Mouse (Mus musculus) hindbrain, embryonic 11.5 days (tissue): ENCODE measurements at regions not wholly inside any gene's neighbourhood (a gene's known extent, or its start where the extent isn't known, plus 50 kb on each side); places are given as distances from the start of the nearest gene placed in this dataset.
A peak's percentile ranks its signal among the peaks of the same experiment; 100 is the strongest.

Source experiments
- ATAC-seq: fragments of 200-750 bp; cut with Nextera tagmentation; 2 replicates; pipeline ENCODE4 v1.8.0; 2017; ENCODE audit warnings: mild to moderate bottlenecking, moderate TSS enrichment, moderate library complexity; ENCODE audit not compliant: low FRiP score
- DNase-seq: peaks from one replicate; pipeline ENCODE4 v3.0.0-alpha.2; 2015; ENCODE audit warnings: low spot score
- H3K27ac ChIP-seq: fragments of 300-500 bp; sonication (generic); 2 replicates; pipeline ENCODE4 v1.5.1; 2014; ENCODE audit warnings: mild to moderate bottlenecking, low read depth, low read length
- H3K27me3 ChIP-seq: fragments of 300-500 bp; sonication (generic); 2 replicates; pipeline ENCODE4 v1.6.1; 2014; ENCODE audit warnings: mild to moderate bottlenecking, low read length, moderate library complexity, mixed read lengths; ENCODE audit not compliant: control insufficient read depth, insufficient read depth
- H3K36me3 ChIP-seq: fragments of 300-500 bp; sonication (generic); 2 replicates; pipeline ENCODE4 v1.6.1; 2014; ENCODE audit warnings: mild to moderate bottlenecking, low read length, moderate library complexity, mixed read lengths; ENCODE audit not compliant: control insufficient read depth, insufficient read depth
- H3K4me1 ChIP-seq: fragments of 300-500 bp; sonication (generic); replicated peaks from 2 replicates; pipeline ENCODE4 v1.6.1; 2014; ENCODE audit warnings: low read length, mixed read lengths; ENCODE audit not compliant: control insufficient read depth, insufficient read depth
- H3K4me2 ChIP-seq: fragments of 300-500 bp; sonication (generic); replicated peaks from 2 replicates; pipeline ENCODE4 v1.6.1; 2014; ENCODE audit warnings: mild to moderate bottlenecking, low read depth, low read length
- H3K4me3 ChIP-seq: fragments of 300-500 bp; sonication (generic); 2 replicates; pipeline ENCODE4 v1.5.1; 2014; ENCODE audit warnings: low read depth, low read length
- H3K9ac ChIP-seq: fragments of 300-500 bp; sonication (generic); 2 replicates; pipeline ENCODE4 v1.6.1; 2014; ENCODE audit warnings: low read depth, low read length
- H3K9me3 ChIP-seq: fragments of 300-500 bp; sonication (generic); 2 replicates; pipeline ENCODE4 v1.6.1; 2016; ENCODE audit warnings: low read length; ENCODE audit not compliant: control insufficient read depth
- WGBS: fragments of 180-500 bp; shearing (Covaris S2); extraction: QIAGEN DNeasy Blood & Tissue Kit; methylation state at CpG from one replicate; pipeline ENCODE4 v1.1.7; 2014; 5-methylcytosine and 5-hydroxymethylcytosine counted together

GRCm38 (mm10) chr2:92678276-92678930 is 78.9 kb downstream of the Chst1 start:
- 78% methylated on average over 5 of the region's 5 CpGs for WGBS
- Histone ChIP-seq H3K9me3 (no peaks in the 10 kb centered on the region), H3K4me2 (no peak overlapping the region), H3K27me3 (no peaks in the 10 kb centered on the region), H3K4me3 (no peak overlapping the region), H3K9ac (no peak overlapping the region), H3K36me3 (no peaks in the 10 kb centered on the region), H3K4me1 (no peaks in the 10 kb centered on the region), H3K27ac (no peak overlapping the region)
- ATAC-seq, result no peak
- DNase-seq, result no peak

- H3K4me2 ChIP-seq, result no peak overlapping the region
- H3K36me3 ChIP-seq, result no peaks in the 10 kb centered on the region
- H3K27ac ChIP-seq, result no peak overlapping the region
- H3K27me3 ChIP-seq, result no peaks in the 10 kb centered on the region
- no peaks in the 10 kb centered on the region for H3K9me3 ChIP-seq
- no peak for ATAC-seq
- DNase-seq, result no peak
- H3K9ac ChIP-seq, result no peak overlapping the region
- H3K4me3 ChIP-seq, result no peak overlapping the region
- no peaks in the 10 kb centered on the region for H3K4me1 ChIP-seq
- 78% methylated on average over 3 of the region's 3 CpGs for WGBS
Observed at GRCm38 (mm10) chr2:92678999-92679704, 79.6 kb downstream of the Chst1 start.

- Histone ChIP-seq H3K4me2 (no peak overlapping the region), H3K9me3 (no peaks in the 10 kb centered on the region), H3K36me3 (no peaks in the 10 kb centered on the region), H3K4me3 (no peak overlapping the region), H3K27ac (no peak overlapping the region), H3K4me1 (no peaks in the 10 kb centered on the region), H3K9ac (no peak overlapping the region), H3K27me3 (no peaks in the 10 kb centered on the region)
- ATAC-seq, result no peak
- WGBS, result 95% methylated on average over 9 of the region's 9 CpGs
- no peak for DNase-seq
Observed at GRCm38 (mm10) chr2:92682256-92682655, 82.7 kb downstream of the Chst1 start.

- Histone ChIP-seq H3K36me3 (no peaks in the 10 kb centered on the region), H3K4me3 (no peak overlapping the region), H3K27ac (no peak overlapping the region), H3K4me2 (no peak overlapping the region), H3K9ac (no peak overlapping the region), H3K4me1 (no peaks in the 10 kb centered on the region; the same call in none of the 2 replicates), H3K9me3 (no peaks in the 10 kb centered on the region), H3K27me3 (no peaks in the 10 kb centered on the region)
- DNase-seq (no peak), ATAC-seq (no peak)
- WGBS, result 23% methylated on average over 1 of the region's 1 CpGs
Observed at GRCm38 (mm10) chr2:92687702-92688101, 88.2 kb downstream of the Chst1 start.

- Histone ChIP-seq H3K4me2 (no peak overlapping the region), H3K4me1 (no peaks in the 10 kb centered on the region; the same call in none of the 2 replicates), H3K9me3 (no peaks in the 10 kb centered on the region), H3K27ac (no peak overlapping the region), H3K36me3 (no peaks in the 10 kb centered on the region), H3K4me3 (no peak overlapping the region), H3K9ac (no peak overlapping the region), H3K27me3 (no peaks in the 10 kb centered on the region)
- ATAC-seq, result peak; percentile 53; the same call in 1 of the 2 replicates
- no peak for DNase-seq
- 23% methylated on average over 2 of the region's 2 CpGs for WGBS
Observed at GRCm38 (mm10) chr2:92689203-92689602, 89.7 kb downstream of the Chst1 start.

GRCm38 (mm10) chr2:92690304-92690703 is 90.8 kb downstream of the Chst1 start:
- no peak for DNase-seq
- Histone ChIP-seq H3K27me3 (no peaks in the 10 kb centered on the region), H3K9me3 (no peaks in the 10 kb centered on the region), H3K4me3 (no peak overlapping the region), H3K4me1 (no peaks in the 10 kb centered on the region; the same call in none of the 2 replicates), H3K27ac (no peak overlapping the region), H3K36me3 (no peaks in the 10 kb centered on the region), H3K4me2 (no peak overlapping the region), H3K9ac (no peak overlapping the region)
- ATAC-seq, result no peak
- WGBS, result 79% methylated on average over 2 of the region's 2 CpGs

GRCm38 (mm10) chr2:92691438-92691837 is 91.9 kb downstream of the Chst1 start:
- Histone ChIP-seq H3K9ac (no peak overlapping the region), H3K36me3 (no peaks in the 10 kb centered on the region), H3K9me3 (no peaks in the 10 kb centered on the region), H3K4me1 (no peaks in the 10 kb centered on the region; the same call in none of the 2 replicates), H3K27me3 (no peaks in the 10 kb centered on the region), H3K4me2 (no peak overlapping the region), H3K27ac (no peak overlapping the region), H3K4me3 (no peak overlapping the region)
- WGBS, result 83% methylated on average over 2 of the region's 2 CpGs
- ATAC-seq, result no peak
- no peak for DNase-seq

- no peaks in the 10 kb centered on the region for H3K9me3 ChIP-seq
- H3K4me1 ChIP-seq, result no peaks in the 10 kb centered on the region; the same call in none of the 2 replicates
- no peaks in the 10 kb centered on the region for H3K36me3 ChIP-seq
- no peak overlapping the region for H3K4me2 ChIP-seq
- WGBS, result 62% methylated on average over 1 of the region's 1 CpGs
- H3K27ac ChIP-seq, result no peak overlapping the region
- H3K27me3 ChIP-seq, result no peaks in the 10 kb centered on the region
- no peak overlapping the region for H3K4me3 ChIP-seq
- no peak overlapping the region for H3K9ac ChIP-seq
- ATAC-seq, result no peak
- no peak for DNase-seq
Observed at GRCm38 (mm10) chr2:92692623-92693022, 93.1 kb downstream of the Chst1 start.

- Histone ChIP-seq H3K4me2 (no peak overlapping the region), H3K4me3 (no peak overlapping the region), H3K9ac (no peak overlapping the region), H3K27ac (no peak overlapping the region), H3K4me1 (no peaks in the 10 kb centered on the region; the same call in none of the 2 replicates), H3K27me3 (no peaks in the 10 kb centered on the region), H3K9me3 (no peaks in the 10 kb centered on the region), H3K36me3 (no peaks in the 10 kb centered on the region)
- ATAC-seq, result no peak
- no peak for DNase-seq
Observed at GRCm38 (mm10) chr2:92693024-92693423, 93.5 kb downstream of the Chst1 start.
